Mouse (Mus musculus) MEL (cell line): ENCODE measurements around the gene Parp11.

Experiments
- CTCF ChIP-seq, 3 experiments: IDR thresholded peaks in 2 of 3; conservative IDR thresholded peaks in 1 of 3; 2 replicates each; pipeline ENCODE4 v1.5.1; 2011 to 2012; ENCODE audit warnings: low read length in 3 of 3, low read depth in 2 of 3, mild to moderate bottlenecking in 2 of 3, improper control_type of control experiment in 1 of 3, inconsistent platforms in 1 of 3, mixed read lengths in 1 of 3, moderate library complexity in 1 of 3; ENCODE audit not compliant: control insufficient read depth in 1 of 3, insufficient read depth in 1 of 3, poor library complexity in 1 of 3, severe bottlenecking in 1 of 3
- E2F4 ChIP-seq: IDR thresholded peaks from 2 replicates; pipeline ENCODE4 v1.6.1; 2011; ENCODE audit warnings: low read depth, low read length, improper control_type of control experiment, borderline replicate concordance
- ELF1 ChIP-seq: IDR thresholded peaks from 2 replicates; pipeline ENCODE4 v1.6.1; 2014; ENCODE audit warnings: low read depth, mild to moderate bottlenecking, inconsistent platforms, low read length, improper control_type of control experiment, moderate library complexity
- EP300 ChIP-seq, 2 experiments: IDR thresholded peaks; 2 replicates each; pipeline ENCODE4 v1.6.1; 2011; ENCODE audit warnings: improper control_type of control experiment in 2 of 2, low read length in 2 of 2, low read depth in 1 of 2, mild to moderate bottlenecking in 1 of 2
- ETS1 ChIP-seq: IDR thresholded peaks from 2 replicates; pipeline ENCODE4 v1.6.1; 2012; ENCODE audit warnings: low read depth, mild to moderate bottlenecking, inconsistent platforms, low read length, improper control_type of control experiment, moderate library complexity
- NRF1 ChIP-seq: IDR thresholded peaks from 2 replicates; pipeline ENCODE4 v1.6.1; 2014; ENCODE audit warnings: low read depth, mild to moderate bottlenecking, inconsistent platforms, low read length, improper control_type of control experiment, moderate library complexity; ENCODE audit not compliant: poor library complexity, insufficient read depth, severe bottlenecking
- ZC3H11A ChIP-seq: IDR thresholded peaks from 2 replicates; pipeline ENCODE4 v1.6.1; 2012; ENCODE audit warnings: low read depth, mild to moderate bottlenecking, inconsistent platforms, low read length, improper control_type of control experiment
- ZMIZ1 ChIP-seq: IDR thresholded peaks from 2 replicates; pipeline ENCODE4 v1.6.1; 2012; ENCODE audit warnings: low read depth, mild to moderate bottlenecking, inconsistent platforms, low read length, improper control_type of control experiment, moderate library complexity

- TF ChIP-seq EP300 (IDR thresholded peaks at IDR 0.05; ENCODE audit: low read depth in 1 of 2, low read length in 2 of 2) (peak in 1 of 2 experiments; percentile 56; a peak in 3 of 4 replicates), ZC3H11A (no peak), E2F4 (no peak), ETS1 (peak; percentile 45; the same call in 1 of the 2 replicates), CTCF (IDR thresholded peaks at IDR 0.05 in 2 of 3, conservative IDR thresholded peaks at IDR 0.05 in 1 of 3; ENCODE audit: control insufficient read depth in 1 of 3, insufficient read depth in 1 of 3, low read depth in 2 of 3, low read length in 3 of 3, poor library complexity in 1 of 3, severe bottlenecking in 1 of 3) (no peak), ZMIZ1 (no peak), ELF1 (no peak), NRF1 (no peak)
Measured at GRCm38 (mm10) chr6:127531412-127532205, 85.0 kb downstream of the Parp11 start.
